Mouse (Mus musculus): Measurements from ENCODE around the gene Itgb6.

- TF ChIP-seq GATA1 (IDR thresholded peaks at IDR 0.05; ENCODE audit: borderline replicate concordance, low read length) (no peak), FLI1 (IDR thresholded peaks at IDR 0.05; ENCODE audit: low read length) (no peak)
Measured at GRCm38 (mm10) chr2:60766420-60766819, 44.0 kb upstream of the Itgb6 start.

All from megakaryocyte, embryonic 14.5 days (primary cell).